Mouse (Mus musculus) megakaryocyte, embryonic 14.5 days (primary cell): ENCODE results near the gene Hes1.

Experiments used
- FLI1 ChIP-seq: IDR thresholded peaks from 2 replicates; pipeline ENCODE4 v1.6.1; 2012; ENCODE audit warnings: low read length, inconsistent platforms, mixed read lengths
- GATA1 ChIP-seq: IDR thresholded peaks from 3 replicates; pipeline ENCODE4 v1.6.1; 2012; ENCODE audit warnings: mixed read lengths, low read length, inconsistent platforms, borderline replicate concordance

GRCm38 (mm10) chr16:30066184-30066851 lies 2.1 kb downstream of the Hes1 start:
- TF ChIP-seq GATA1 (no peak), FLI1 (no peak)
